Mouse (Mus musculus): ENCODE measurements around the gene Ddi1.
"Not testable (repeated sequence)": the region's sequence is repeated elsewhere in the genome, so short reads cannot be mapped to it uniquely, and the experiment has no call there.

Gene Ddi1

GRCm38 (mm10) chr9:6269796-6270280 lies at the start of gene Ddi1:
Gene Ddi1 (minus strand): TSS chr9:6269846.
- no peak for DNase-seq (ENCODE audit: extremely low read depth, insufficient read length, low spot score)

- DNase-seq (ENCODE audit: extremely low read depth, insufficient read length, low spot score) = no peak
Measured at GRCm38 (mm10) chr9:6317114-6317513, 47.5 kb upstream of the Ddi1 start.

- DNase-seq (ENCODE audit: extremely low read depth, insufficient read length, low spot score) = no peak
Measured at GRCm38 (mm10) chr9:6305847-6306246, 36.2 kb upstream of the Ddi1 start.

GRCm38 (mm10) chr9:6304590-6304989 lies 34.9 kb upstream of the Ddi1 start:
- no peak for DNase-seq (ENCODE audit: extremely low read depth, insufficient read length, low spot score)

GRCm38 (mm10) chr9:6302050-6302449 lies 32.4 kb upstream of the Ddi1 start:
- no peak for DNase-seq (ENCODE audit: extremely low read depth, insufficient read length, low spot score)

GRCm38 (mm10) chr9:6298547-6298946 lies 28.9 kb upstream of the Ddi1 start:
- DNase-seq (ENCODE audit: extremely low read depth, insufficient read length, low spot score) = no peak

GRCm38 (mm10) chr9:6289211-6289696 lies 19.6 kb upstream of the Ddi1 start:
- DNase-seq (ENCODE audit: extremely low read depth, insufficient read length, low spot score) = no peak

- no peak for DNase-seq (ENCODE audit: extremely low read depth, insufficient read length, low spot score)
Measured at GRCm38 (mm10) chr9:6286770-6287169, 17.1 kb upstream of the Ddi1 start.

- DNase-seq (ENCODE audit: extremely low read depth, insufficient read length, low spot score) = no peak
Measured at GRCm38 (mm10) chr9:6277526-6277925, 7.9 kb upstream of the Ddi1 start.

GRCm38 (mm10) chr9:6276395-6276794 lies 6.7 kb upstream of the Ddi1 start:
- no peak for DNase-seq (ENCODE audit: extremely low read depth, insufficient read length, low spot score)

GRCm38 (mm10) chr9:6264820-6265219 lies 4.8 kb downstream of the Ddi1 start:
- DNase-seq (ENCODE audit: extremely low read depth, insufficient read length, low spot score) = no peak

- no peak for DNase-seq (ENCODE audit: extremely low read depth, insufficient read length, low spot score)
Measured at GRCm38 (mm10) chr9:6257072-6257471, 12.6 kb downstream of the Ddi1 start.

- DNase-seq (ENCODE audit: extremely low read depth, insufficient read length, low spot score) = no peak
Measured at GRCm38 (mm10) chr9:6251990-6252389, 17.7 kb downstream of the Ddi1 start.

GRCm38 (mm10) chr9:6250320-6250719 lies 19.3 kb downstream of the Ddi1 start:
- no peak for DNase-seq (ENCODE audit: extremely low read depth, insufficient read length, low spot score)

GRCm38 (mm10) chr9:6235982-6236381 lies 33.7 kb downstream of the Ddi1 start:
- DNase-seq (ENCODE audit: extremely low read depth, insufficient read length, low spot score) = not testable (repeated sequence)

GRCm38 (mm10) chr9:6217505-6217904 lies 52.1 kb downstream of the Ddi1 start:
- DNase-seq (ENCODE audit: extremely low read depth, insufficient read length, low spot score) = no peak

- no peak for DNase-seq (ENCODE audit: extremely low read depth, insufficient read length, low spot score)
Measured at GRCm38 (mm10) chr9:6212862-6213261, 56.8 kb downstream of the Ddi1 start.
